Comparison of ENCODE assay signal across 11 mouse cellular contexts in the genomic region with DNA sequence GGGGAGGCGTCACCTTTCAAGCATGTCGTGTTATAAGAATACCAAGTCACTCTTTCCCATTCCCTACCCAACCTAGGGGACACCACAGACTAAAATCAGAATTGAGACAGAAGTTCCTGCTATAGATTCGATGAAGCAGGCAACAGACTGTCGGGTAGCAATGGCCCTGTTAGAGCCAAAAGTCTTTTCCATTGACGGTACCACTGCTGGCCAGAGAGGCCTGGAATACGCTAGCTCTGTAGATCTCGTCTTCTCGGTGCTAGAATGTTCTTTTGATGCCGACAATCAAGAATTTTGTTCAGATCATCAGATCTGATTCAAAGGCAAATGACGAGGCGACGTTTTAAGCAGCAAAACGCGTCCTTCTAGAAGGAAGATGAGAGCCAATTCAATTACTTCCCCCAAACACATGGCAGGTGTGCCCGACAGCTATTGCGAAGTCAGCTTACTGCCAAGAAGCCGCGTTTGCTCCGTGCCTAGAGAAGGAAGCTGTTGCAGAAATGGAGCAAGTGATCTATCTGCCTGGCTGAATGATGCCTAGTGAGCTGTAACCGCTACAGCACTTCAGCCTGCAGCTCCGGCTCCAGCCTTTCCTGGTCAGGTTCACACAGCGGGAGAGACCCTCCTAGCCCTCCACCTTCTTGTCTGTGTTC.
DNase-seq lines count a peak whose midpoint lies in the region; ATAC-seq lines count a peak whose summit lies in the region.
"Had no signal": no experiment of that assay in that cellular context is flagged by ENCODE, and none has a peak within 500 bp of the region (broad histone marks: within the 10 kb centered on the region; RNA-seq: fewer than 3 reads in every experiment).

No protein-coding gene starts in this region.

- ATAC-seq in forebrain, embryonic 15.5 days (replicated peaks): 0 out of 2 replicates have a peak, but pooled peaks have one; percentile 16
- no peak for ATAC-seq in forebrain, embryonic 11.5 days (replicated peaks; ENCODE audit: low FRiP score)

- intact Hi-C loops in left cerebral cortex, postnatal 36 days (cut with DNase I): no loop called here

- no peak for DNase-seq in forebrain, embryonic 11.5 days (ENCODE audit: low spot score)
- peak; percentile 10 for DNase-seq in cerebellum, adult 8-10 months
- peak; percentile 35 for DNase-seq in layer of hippocampus, adult 11-12 months (ENCODE audit: low spot score)
- peak; percentile 43 to 50 for DNase-seq in left cerebral cortex, postnatal 36 days (ENCODE audit: low spot score in 2 of 2)
- DNase-seq in retina, embryonic 14.5 days (ENCODE audit: low spot score): no peak
- no peak for DNase-seq in gastrocnemius, adult 18-20 months (ENCODE audit: low spot score)
- DNase-seq in urinary bladder, postnatal 36 days (ENCODE audit: low spot score in 2 of 2): no peak
- DNase-seq: lung, postnatal 10 days had no signal

- H3K36me3 ChIP-seq in forebrain, embryonic 15.5 days: no peaks in the 10 kb centered on the region
- no peaks in the 10 kb centered on the region for H3K36me3 ChIP-seq in forebrain, embryonic 11.5 days (ENCODE audit: control insufficient read depth, insufficient read depth, low read length)
- H3K36me3 ChIP-seq: heart, embryonic 15.5 days had no signal

- no peak overlapping the region for H3K4me3 ChIP-seq in forebrain, embryonic 15.5 days
- no peak overlapping the region for H3K4me3 ChIP-seq in forebrain, embryonic 11.5 days (ENCODE audit: low read depth, low read length)
- H3K4me3 ChIP-seq: erythroblast, embryonic 14.5 days; heart, embryonic 15.5 days had no signal

- 0 out of 2 replicates have a peak, but pooled peaks cover 3% of the 10 kb centered on the region for H3K4me1 ChIP-seq in forebrain, embryonic 15.5 days
- H3K4me1 ChIP-seq in forebrain, embryonic 11.5 days (replicated peaks; ENCODE audit: control insufficient read depth, insufficient read depth, low read length): no peaks in the 10 kb centered on the region
- H3K4me1 ChIP-seq: heart, embryonic 15.5 days had no signal

- no peaks in the 10 kb centered on the region for H3K9me3 ChIP-seq in forebrain, embryonic 15.5 days
- no peaks in the 10 kb centered on the region for H3K9me3 ChIP-seq in forebrain, embryonic 11.5 days (ENCODE audit: control insufficient read depth, low read length)
- H3K9me3 ChIP-seq: heart, embryonic 15.5 days had no signal

- peak overlapping the region; percentile 27; the same call in 1 of the 2 replicates for H3K27ac ChIP-seq in forebrain, embryonic 15.5 days (replicated peaks)
- no peak overlapping the region for H3K27ac ChIP-seq in forebrain, embryonic 11.5 days (ENCODE audit: low read depth, low read length)
- H3K27ac ChIP-seq: heart, embryonic 15.5 days had no signal

- 74% methylated on average over 22 of the region's 22 CpGs for WGBS in forebrain, embryonic 15.5 days
- WGBS in forebrain, embryonic 11.5 days: 90% methylated on average over 22 of the region's 22 CpGs

- no peak overlapping the region for H3K4me2 ChIP-seq in forebrain, embryonic 15.5 days (replicated peaks)
- no peak overlapping the region for H3K4me2 ChIP-seq in forebrain, embryonic 11.5 days (ENCODE audit: low read depth, low read length, severe bottlenecking)
- H3K4me2 ChIP-seq: heart, embryonic 15.5 days had no signal

- no peaks in the 10 kb centered on the region for H3K27me3 ChIP-seq in forebrain, embryonic 15.5 days
- H3K27me3 ChIP-seq in forebrain, embryonic 11.5 days (ENCODE audit: control insufficient read depth, insufficient read depth, low read length): no peaks in the 10 kb centered on the region
- H3K27me3 ChIP-seq: heart, embryonic 15.5 days had no signal

- no peak overlapping the region for H3K9ac ChIP-seq in forebrain, embryonic 15.5 days (replicated peaks)
- no peak overlapping the region for H3K9ac ChIP-seq in forebrain, embryonic 11.5 days (ENCODE audit: low read length)
- H3K9ac ChIP-seq: heart, embryonic 15.5 days had no signal

Comparison
In these comparisons a context has a peak if more than half of its experiments do, and no peak if none do; other contexts are left out.
1. DNase-seq: peak in cerebellum, adult 8-10 months (single experiment), layer of hippocampus, adult 11-12 months (single experiment) and left cerebral cortex, postnatal 36 days (2 of 2); none in forebrain, embryonic 11.5 days (single experiment), retina, embryonic 14.5 days (single experiment), gastrocnemius, adult 18-20 months (single experiment) and urinary bladder, postnatal 36 days (0 of 2).